Mouse (Mus musculus): ENCODE results near the gene Fcnb. TPM values are rescaled to one million over a fixed set of nuclear protein-coding genes. Genes with fewer than 3 reads are reported as not detected.

Gene Fcnb
- polyA plus RNA-seq, 1 experiment = not detected

- H3K27ac ChIP-seq (ENCODE audit: insufficient read depth, low read depth, low read length) = no peak overlapping the region
- TF ChIP-seq CTCF (IDR thresholded peaks at IDR 0.05; ENCODE audit: low read depth, low read length) (no peak), POLR2A (IDR thresholded peaks at IDR 0.05; ENCODE audit: borderline replicate concordance, low read depth, low read length) (no peak)
- H3K4me3 ChIP-seq (ENCODE audit: insufficient read depth, low read length) = no peak overlapping the region
- no peaks in the 10 kb centered on the region for H3K4me1 ChIP-seq (ENCODE audit: control insufficient read depth, insufficient read depth, low read length)
Observed at GRCm38 (mm10) chr2:28090299-28091008, 5.8 kb upstream of the Fcnb start.

GRCm38 (mm10) chr2:28089095-28089494 is 4.4 kb upstream of the Fcnb start:
- TF ChIP-seq CTCF (IDR thresholded peaks at IDR 0.05; ENCODE audit: low read depth, low read length) (no peak), POLR2A (IDR thresholded peaks at IDR 0.05; ENCODE audit: borderline replicate concordance, low read depth, low read length) (no peak)
- no peaks in the 10 kb centered on the region for H3K4me1 ChIP-seq (ENCODE audit: control insufficient read depth, insufficient read depth, low read length)
- no peak overlapping the region for H3K4me3 ChIP-seq (ENCODE audit: insufficient read depth, low read length)
- H3K27ac ChIP-seq (ENCODE audit: insufficient read depth, low read depth, low read length) = no peak overlapping the region

GRCm38 (mm10) chr2:28086112-28086511 is 1.4 kb upstream of the Fcnb start:
- H3K27ac ChIP-seq (ENCODE audit: insufficient read depth, low read depth, low read length) = no peak overlapping the region
- no peak for TF ChIP-seq POLR2A (IDR thresholded peaks at IDR 0.05; ENCODE audit: borderline replicate concordance, low read depth, low read length)
- no peak for TF ChIP-seq CTCF (IDR thresholded peaks at IDR 0.05; ENCODE audit: low read depth, low read length)
- H3K4me3 ChIP-seq (ENCODE audit: insufficient read depth, low read length) = no peak overlapping the region
- no peaks in the 10 kb centered on the region for H3K4me1 ChIP-seq (ENCODE audit: control insufficient read depth, insufficient read depth, low read length)

- no peak overlapping the region for H3K27ac ChIP-seq (ENCODE audit: insufficient read depth, low read depth, low read length)
- H3K4me3 ChIP-seq (ENCODE audit: insufficient read depth, low read length) = no peak overlapping the region
- TF ChIP-seq POLR2A (IDR thresholded peaks at IDR 0.05; ENCODE audit: borderline replicate concordance, low read depth, low read length) (no peak), CTCF (IDR thresholded peaks at IDR 0.05; ENCODE audit: low read depth, low read length) (no peak)
- H3K4me1 ChIP-seq (ENCODE audit: control insufficient read depth, insufficient read depth, low read length) = no peaks in the 10 kb centered on the region
Observed at GRCm38 (mm10) chr2:28075616-28076187, 9.0 kb downstream of the Fcnb start.

- TF ChIP-seq POLR2A (IDR thresholded peaks at IDR 0.05; ENCODE audit: borderline replicate concordance, low read depth, low read length) = no peak
- TF ChIP-seq CTCF (IDR thresholded peaks at IDR 0.05; ENCODE audit: low read depth, low read length) = no peak
- Histone ChIP-seq H3K27ac (ENCODE audit: insufficient read depth, low read depth, low read length) (no peak overlapping the region), H3K4me1 (ENCODE audit: control insufficient read depth, insufficient read depth, low read length) (no peaks in the 10 kb centered on the region), H3K4me3 (ENCODE audit: insufficient read depth, low read length) (no peak overlapping the region)
Observed at GRCm38 (mm10) chr2:28068537-28068878, 16.2 kb downstream of the Fcnb start.

- TF ChIP-seq POLR2A (IDR thresholded peaks at IDR 0.05; ENCODE audit: borderline replicate concordance, low read depth, low read length) = no peak
- TF ChIP-seq CTCF (IDR thresholded peaks at IDR 0.05; ENCODE audit: low read depth, low read length) = no peak
- no peak overlapping the region for H3K4me3 ChIP-seq (ENCODE audit: insufficient read depth, low read length)
- no peaks in the 10 kb centered on the region for H3K4me1 ChIP-seq (ENCODE audit: control insufficient read depth, insufficient read depth, low read length)
- no peak overlapping the region for H3K27ac ChIP-seq (ENCODE audit: insufficient read depth, low read depth, low read length)
Observed at GRCm38 (mm10) chr2:28067821-28068536, 16.7 kb downstream of the Fcnb start.

GRCm38 (mm10) chr2:28067175-28067574 is 17.5 kb downstream of the Fcnb start:
- TF ChIP-seq POLR2A (IDR thresholded peaks at IDR 0.05; ENCODE audit: borderline replicate concordance, low read depth, low read length) (no peak), CTCF (IDR thresholded peaks at IDR 0.05; ENCODE audit: low read depth, low read length) (no peak)
- no peak overlapping the region for H3K4me3 ChIP-seq (ENCODE audit: insufficient read depth, low read length)
- H3K27ac ChIP-seq (ENCODE audit: insufficient read depth, low read depth, low read length) = no peak overlapping the region
- no peaks in the 10 kb centered on the region for H3K4me1 ChIP-seq (ENCODE audit: control insufficient read depth, insufficient read depth, low read length)

GRCm38 (mm10) chr2:28066686-28067085 is 18.0 kb downstream of the Fcnb start:
- Histone ChIP-seq H3K27ac (ENCODE audit: insufficient read depth, low read depth, low read length) (no peak overlapping the region), H3K4me3 (ENCODE audit: insufficient read depth, low read length) (no peak overlapping the region), H3K4me1 (ENCODE audit: control insufficient read depth, insufficient read depth, low read length) (no peaks in the 10 kb centered on the region)
- TF ChIP-seq POLR2A (IDR thresholded peaks at IDR 0.05; ENCODE audit: borderline replicate concordance, low read depth, low read length) (no peak), CTCF (IDR thresholded peaks at IDR 0.05; ENCODE audit: low read depth, low read length) (no peak)

GRCm38 (mm10) chr2:28065081-28065651 is 19.5 kb downstream of the Fcnb start:
- Histone ChIP-seq H3K4me1 (ENCODE audit: control insufficient read depth, insufficient read depth, low read length) (no peaks in the 10 kb centered on the region), H3K4me3 (ENCODE audit: insufficient read depth, low read length) (no peak overlapping the region), H3K27ac (ENCODE audit: insufficient read depth, low read depth, low read length) (no peak overlapping the region)
- no peak for TF ChIP-seq CTCF (IDR thresholded peaks at IDR 0.05; ENCODE audit: low read depth, low read length)
- no peak for TF ChIP-seq POLR2A (IDR thresholded peaks at IDR 0.05; ENCODE audit: borderline replicate concordance, low read depth, low read length)
